Mouse (Mus musculus): Measurements from ENCODE around the gene Tbrg4. TPM values are rescaled to one million over a fixed set of nuclear protein-coding genes. Genes with fewer than 3 reads are reported as not detected.
A peak's percentile ranks its signal among the peaks of the same experiment; 100 is the strongest.

Tbrg4 gene
- polyA plus RNA-seq, 1 experiment from 2014 or later, result 41.6 TPM

- no peaks in the 10 kb centered on the region for H3K36me3 ChIP-seq
- no peaks in the 10 kb centered on the region for H3K9me3 ChIP-seq
- H3K27ac ChIP-seq, result no peak overlapping the region
- no peak overlapping the region for H3K4me3 ChIP-seq (replicated peaks)
- ATAC-seq (ENCODE audit: insufficient read depth, low FRiP score, low read depth), result no peak
- no peak overlapping the region for H3K9ac ChIP-seq
- H3K27me3 ChIP-seq (replicated peaks), result 0 out of 2 replicates have a peak, but pooled peaks cover 3% of the 10 kb centered on the region
- no peak overlapping the region for H3K4me2 ChIP-seq
- no peaks in the 10 kb centered on the region for H3K4me1 ChIP-seq
- 51% methylated on average over 9 of the region's 9 CpGs for WGBS
These were observed 22.2 kb upstream of the Tbrg4 start for GRCm38 (mm10) chr11:6647831-6648724.

- H3K4me1 ChIP-seq, result no peaks in the 10 kb centered on the region
- H3K36me3 ChIP-seq, result no peaks in the 10 kb centered on the region
- WGBS, result 74% methylated on average over 6 of the region's 6 CpGs
- ATAC-seq (ENCODE audit: insufficient read depth, low FRiP score, low read depth), result no peak
- no peak overlapping the region for H3K4me3 ChIP-seq (replicated peaks)
- no peaks in the 10 kb centered on the region for H3K27me3 ChIP-seq (replicated peaks)
- no peak overlapping the region for H3K9ac ChIP-seq
- no peaks in the 10 kb centered on the region for H3K9me3 ChIP-seq
- H3K27ac ChIP-seq, result no peak overlapping the region
- H3K4me2 ChIP-seq, result no peak overlapping the region
These were observed 18.7 kb upstream of the Tbrg4 start for GRCm38 (mm10) chr11:6644566-6644965.

DNA sequence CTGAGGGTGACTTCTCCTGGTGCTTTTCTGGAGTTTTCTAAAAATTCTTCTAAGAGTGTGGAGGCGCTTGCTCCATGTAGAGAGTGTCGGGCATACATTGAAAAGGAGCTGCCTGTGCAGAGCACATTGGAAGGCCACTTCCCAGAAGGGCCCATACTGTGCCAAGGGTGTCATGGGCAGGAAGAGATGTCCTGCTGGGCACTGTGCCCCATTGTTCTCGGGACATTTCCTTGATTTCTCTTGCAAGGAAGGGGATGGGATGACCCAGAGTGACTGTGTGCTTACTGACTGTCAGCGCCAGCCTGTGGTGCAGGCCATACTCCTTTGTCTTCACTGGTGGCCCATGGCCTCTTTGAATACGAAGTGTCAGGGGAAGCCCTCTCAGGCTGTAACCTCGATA is 13.2 kb upstream of the Tbrg4 start:
- H3K4me2 ChIP-seq, result no peak overlapping the region
- H3K4me3 ChIP-seq (replicated peaks), result no peak overlapping the region
- H3K36me3 ChIP-seq, result no peaks in the 10 kb centered on the region
- WGBS, result 75% methylated on average over 6 of the region's 6 CpGs
- H3K4me1 ChIP-seq, result no peaks in the 10 kb centered on the region
- no peaks in the 10 kb centered on the region for H3K9me3 ChIP-seq
- no peak overlapping the region for H3K27ac ChIP-seq
- H3K9ac ChIP-seq, result no peak overlapping the region
- no peaks in the 10 kb centered on the region for H3K27me3 ChIP-seq (replicated peaks)
- no peak for ATAC-seq (ENCODE audit: insufficient read depth, low FRiP score, low read depth)

- 81% methylated on average over 4 of the region's 4 CpGs for WGBS
- ATAC-seq (ENCODE audit: insufficient read depth, low FRiP score, low read depth), result no peak
These were observed 12.7 kb upstream of the Tbrg4 start, which contains the start of gene Wap for GRCm38 (mm10) chr11:6638537-6638936. Gene Wap (minus strand): TSS chr11:6638637.

GRCm38 (mm10) chr11:6636150-6636549 is 10.3 kb upstream of the Tbrg4 start:
- Histone ChIP-seq H3K9me3 (no peaks in the 10 kb centered on the region), H3K36me3 (no peaks in the 10 kb centered on the region), H3K27me3 (replicated peaks) (no peaks in the 10 kb centered on the region), H3K4me2 (no peak overlapping the region), H3K9ac (no peak overlapping the region), H3K27ac (no peak overlapping the region), H3K4me3 (replicated peaks) (no peak overlapping the region), H3K4me1 (no peaks in the 10 kb centered on the region)
- 67% methylated on average over 8 of the region's 8 CpGs for WGBS
- no peak for ATAC-seq (ENCODE audit: insufficient read depth, low FRiP score, low read depth)

More at GRCm38 (mm10) chr11:6638537-6638936, 12.7 kb upstream of the Tbrg4 start, which contains the start of gene Wap:
- Histone ChIP-seq H3K9ac (no peak within 1 kb of the TSS), H3K9me3 (no peaks in the 10 kb centered on the region), H3K4me1 (no peaks in the 10 kb centered on the region), H3K4me2 (no peak within 1 kb of the TSS), H3K4me3 (replicated peaks) (no peak within 1 kb of the TSS), H3K27ac (no peak within 1 kb of the TSS), H3K36me3 (no peaks in the 10 kb centered on the region), H3K27me3 (replicated peaks) (no peaks in the 10 kb centered on the region)

GRCm38 (mm10) chr11:6629655-6630054 is 3.8 kb upstream of the Tbrg4 start:
- Histone ChIP-seq H3K9ac (no peak overlapping the region), H3K9me3 (no peaks in the 10 kb centered on the region), H3K36me3 (no peaks in the 10 kb centered on the region), H3K27ac (no peak overlapping the region), H3K27me3 (replicated peaks) (no peaks in the 10 kb centered on the region), H3K4me1 (peaks cover 4% of the 10 kb centered on the region; the same call in 1 of the 2 replicates), H3K4me3 (replicated peaks) (no peak overlapping the region), H3K4me2 (no peak overlapping the region)
- no peak for ATAC-seq (ENCODE audit: insufficient read depth, low FRiP score, low read depth)

- no peaks in the 10 kb centered on the region for H3K9me3 ChIP-seq
- peaks cover 15% of the 10 kb centered on the region; the same call in 1 of the 2 replicates for H3K4me1 ChIP-seq
- ATAC-seq (ENCODE audit: insufficient read depth, low FRiP score, low read depth), result no peak
- no peak overlapping the region for H3K4me3 ChIP-seq (replicated peaks)
- peaks cover 4% of the 10 kb centered on the region for H3K36me3 ChIP-seq
- H3K27ac ChIP-seq, result no peak overlapping the region
- WGBS, result 28% methylated on average over 4 of the region's 4 CpGs
- H3K9ac ChIP-seq, result no peak overlapping the region
- H3K27me3 ChIP-seq (replicated peaks), result no peaks in the 10 kb centered on the region
- H3K4me2 ChIP-seq, result no peak overlapping the region
These were observed 2.7 kb upstream of the Tbrg4 start for GRCm38 (mm10) chr11:6628568-6628967.

DNA sequence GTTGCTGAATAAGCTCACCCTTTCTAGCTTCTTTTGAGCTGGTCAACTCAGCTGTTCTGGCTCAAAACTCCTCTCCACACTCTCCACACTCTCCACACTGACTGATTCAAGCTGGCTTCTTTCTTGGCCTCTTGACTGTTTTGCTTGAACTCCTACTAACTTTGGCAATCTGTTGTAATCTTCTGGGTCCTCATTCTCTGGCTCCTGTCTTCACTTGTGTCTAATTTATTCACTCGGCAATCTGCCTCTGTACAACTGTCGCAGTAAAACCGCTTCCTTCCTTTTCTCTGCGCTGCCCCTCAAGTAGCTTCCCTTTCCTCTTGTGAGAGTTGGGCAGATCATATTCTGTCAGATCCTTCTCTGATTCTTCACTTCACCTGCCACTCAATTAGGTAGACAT is 1.9 kb upstream of the Tbrg4 start:
- ATAC-seq (ENCODE audit: insufficient read depth, low FRiP score, low read depth), result no peak
- H3K27ac ChIP-seq, result no peak overlapping the region; the same call in 1 of the 2 replicates
- H3K9me3 ChIP-seq, result no peaks in the 10 kb centered on the region
- H3K4me2 ChIP-seq, result no peak overlapping the region
- H3K27me3 ChIP-seq (replicated peaks), result no peaks in the 10 kb centered on the region
- peaks cover 16% of the 10 kb centered on the region; the same call in 1 of the 2 replicates for H3K4me1 ChIP-seq
- H3K4me3 ChIP-seq (replicated peaks), result no peak overlapping the region
- no peak overlapping the region for H3K9ac ChIP-seq
- peaks cover 5% of the 10 kb centered on the region for H3K36me3 ChIP-seq
- 82% methylated on average over 4 of the region's 4 CpGs for WGBS

- peak overlapping the region; percentile 89 for H3K27ac ChIP-seq
These were observed 513 bp upstream of the Tbrg4 start for GRCm38 (mm10) chr11:6626388-6626772.

GRCm38 (mm10) chr11:6624619-6625382 is 1.1 kb downstream of the Tbrg4 start:
- Histone ChIP-seq H3K4me3 (replicated peaks) (peak overlapping the region; percentile 62), H3K27ac (peak overlapping the region; percentile 51; the same call in 1 of the 2 replicates), H3K4me2 (peak overlapping the region; percentile 66), H3K9ac (peak overlapping the region; percentile 2; the same call in 1 of the 2 replicates), H3K27me3 (replicated peaks) (no peaks in the 10 kb centered on the region), H3K4me1 (peaks cover 16% of the 10 kb centered on the region; the same call in 1 of the 2 replicates), H3K36me3 (peaks cover 29% of the 10 kb centered on the region), H3K9me3 (no peaks in the 10 kb centered on the region)
- 54% methylated on average over 14 of the region's 14 CpGs for WGBS
- no peak for ATAC-seq (ENCODE audit: insufficient read depth, low FRiP score, low read depth)

More at GRCm38 (mm10) chr11:6626388-6626772, 513 bp upstream of the Tbrg4 start:
- peak overlapping the region; percentile 73 for H3K9ac ChIP-seq
- peaks cover 16% of the 10 kb centered on the region; the same call in 1 of the 2 replicates for H3K4me1 ChIP-seq
- peak overlapping the region; percentile 81 for H3K4me2 ChIP-seq
- WGBS, result 9% methylated on average over 16 of the region's 16 CpGs
- peaks cover 13% of the 10 kb centered on the region for H3K36me3 ChIP-seq
- peak; percentile 12; the same call in 1 of the 2 replicates for ATAC-seq (ENCODE audit: insufficient read depth, low FRiP score, low read depth)
- H3K9me3 ChIP-seq, result no peaks in the 10 kb centered on the region
- peak overlapping the region; percentile 62 for H3K4me3 ChIP-seq (replicated peaks)
- no peaks in the 10 kb centered on the region for H3K27me3 ChIP-seq (replicated peaks)

GRCm38 (mm10) chr11:6623704-6624103 is 2.2 kb downstream of the Tbrg4 start:
- H3K9ac ChIP-seq, result 0 out of 2 replicates have a peak overlapping the region, but pooled peaks have one; percentile 2
- H3K27me3 ChIP-seq (replicated peaks), result no peaks in the 10 kb centered on the region
- peak overlapping the region; percentile 62 for H3K4me3 ChIP-seq (replicated peaks)
- peak overlapping the region; percentile 66 for H3K4me2 ChIP-seq
- H3K9me3 ChIP-seq, result no peaks in the 10 kb centered on the region
- H3K4me1 ChIP-seq, result peaks cover 16% of the 10 kb centered on the region; the same call in 1 of the 2 replicates
- ATAC-seq (ENCODE audit: insufficient read depth, low FRiP score, low read depth), result no peak
- no peak overlapping the region for H3K27ac ChIP-seq
- H3K36me3 ChIP-seq, result peaks cover 40% of the 10 kb centered on the region
- WGBS, result 76% methylated on average over 10 of the region's 10 CpGs

Measured in stomach, embryonic 15.5 days (tissue).